ENCODE assay signal across 10 mouse cellular contexts in the genomic region with DNA sequence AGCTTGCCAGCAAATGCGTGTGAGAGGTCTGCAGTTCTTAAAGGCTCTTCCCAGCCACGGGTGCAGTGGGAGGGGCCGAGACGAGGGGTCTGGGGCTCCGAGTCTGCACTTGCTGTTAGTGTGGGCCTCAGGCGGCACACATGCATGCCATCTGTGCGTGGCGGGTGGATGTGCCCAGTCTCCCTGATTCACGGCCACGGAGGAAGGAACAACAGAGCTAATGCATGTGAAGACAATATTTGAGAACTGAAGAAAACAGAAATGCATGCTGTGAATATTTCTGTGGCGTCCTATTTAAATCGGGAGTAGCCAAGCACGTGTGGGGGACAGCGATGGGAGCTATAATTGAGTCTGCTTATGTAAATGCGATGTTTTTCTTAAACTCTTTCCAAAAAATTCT.
DNase-seq lines count a peak whose midpoint lies in the region; ATAC-seq and TF ChIP-seq lines count a peak whose summit lies in the region.
"Had no signal": no experiment of that assay in that cellular context is flagged by ENCODE, and none has a peak within 500 bp of the region (broad histone marks: within the 10 kb centered on the region; RNA-seq: fewer than 3 reads in every experiment).

No protein-coding gene starts in this region.

- H3K27me3 ChIP-seq in hindbrain, embryonic 16.5 days (replicated peaks; ENCODE audit: control insufficient read depth, insufficient read depth, low read length): no peaks in the 10 kb centered on the region
- no peaks in the 10 kb centered on the region for H3K27me3 ChIP-seq in hindbrain, embryonic 12.5 days
- H3K27me3 ChIP-seq in forebrain, embryonic 11.5 days (ENCODE audit: control insufficient read depth, insufficient read depth, low read length): no peaks in the 10 kb centered on the region

- H3K4me1 ChIP-seq in hindbrain, embryonic 16.5 days (ENCODE audit: control insufficient read depth, insufficient read depth, low read depth, low read length): no peaks in the 10 kb centered on the region
- no peaks in the 10 kb centered on the region for H3K4me1 ChIP-seq in hindbrain, embryonic 12.5 days
- no peaks in the 10 kb centered on the region for H3K4me1 ChIP-seq in forebrain, embryonic 11.5 days (replicated peaks; ENCODE audit: control insufficient read depth, insufficient read depth, low read length)

- no peaks in the 10 kb centered on the region for H3K36me3 ChIP-seq in hindbrain, embryonic 16.5 days (ENCODE audit: control insufficient read depth, insufficient read depth, low read length)
- no peaks in the 10 kb centered on the region for H3K36me3 ChIP-seq in hindbrain, embryonic 12.5 days
- H3K36me3 ChIP-seq in forebrain, embryonic 11.5 days (ENCODE audit: control insufficient read depth, insufficient read depth, low read length): no peaks in the 10 kb centered on the region

- no peaks in the 10 kb centered on the region for H3K9me3 ChIP-seq in hindbrain, embryonic 16.5 days (ENCODE audit: control insufficient read depth, low read length)
- no peaks in the 10 kb centered on the region for H3K9me3 ChIP-seq in hindbrain, embryonic 12.5 days (replicated peaks)
- H3K9me3 ChIP-seq in forebrain, embryonic 11.5 days (ENCODE audit: control insufficient read depth, low read length): no peaks in the 10 kb centered on the region

- WGBS in hindbrain, embryonic 16.5 days: 39% methylated on average over 15 of the region's 15 CpGs
- 53% methylated on average over 15 of the region's 15 CpGs for WGBS in hindbrain, embryonic 12.5 days
- WGBS in forebrain, embryonic 11.5 days: 60% methylated on average over 15 of the region's 15 CpGs

- DNase-seq in forebrain, embryonic 11.5 days (ENCODE audit: low spot score): peak; percentile 56
- peak; percentile 52 to 86 for DNase-seq in left cerebral cortex, postnatal 25 days (ENCODE audit: low spot score in 2 of 2)
- peak; percentile 44 for DNase-seq in right cerebral cortex, adult 18-20 months
- DNase-seq in liver: no peak
- DNase-seq in layer of hippocampus, adult 2 months (ENCODE audit: low spot score in 2 of 2): no peak
- no peak for DNase-seq in heart, postnatal 36 days
- DNase-seq: kidney, postnatal 25 days had no signal

- H3K9ac ChIP-seq in hindbrain, embryonic 16.5 days (ENCODE audit: low read depth, low read length): no peak overlapping the region
- H3K9ac ChIP-seq in hindbrain, embryonic 12.5 days: no peak overlapping the region
- H3K9ac ChIP-seq in forebrain, embryonic 11.5 days (ENCODE audit: low read length): no peak overlapping the region

- no peak for TF ChIP-seq CTCF in layer of hippocampus, adult 2 months (conservative IDR thresholded peaks at IDR 0.05)

- intact Hi-C loops in left cerebral cortex, postnatal 25 days (cut with DNase I): loop anchor here (1.0 to 5.0 kb wide), 3 partner anchors 13 to 143 kb away; a partner anchor contains a TSS
- intact Hi-C loops in heart, postnatal 36 days (cut with DNase I): no loop called here

- no peak overlapping the region for H3K27ac ChIP-seq in hindbrain, embryonic 16.5 days (ENCODE audit: low read depth, low read length)
- no peak overlapping the region for H3K27ac ChIP-seq in hindbrain, embryonic 12.5 days
- H3K27ac ChIP-seq in forebrain, embryonic 11.5 days (ENCODE audit: low read depth, low read length): no peak overlapping the region
- H3K27ac ChIP-seq in layer of hippocampus, adult 2 months: no peak overlapping the region

- H3K4me2 ChIP-seq in hindbrain, embryonic 16.5 days (ENCODE audit: low read length): no peak overlapping the region
- no peak overlapping the region for H3K4me2 ChIP-seq in hindbrain, embryonic 12.5 days (replicated peaks)
- H3K4me2 ChIP-seq in forebrain, embryonic 11.5 days (ENCODE audit: low read depth, low read length, severe bottlenecking): no peak overlapping the region
- H3K4me2 ChIP-seq: heart, embryonic 11.5 days had no signal

- ATAC-seq in hindbrain, embryonic 16.5 days: 0 out of 2 replicates have a peak, but pooled peaks have one; percentile 48
- ATAC-seq in hindbrain, embryonic 12.5 days (ENCODE audit: low FRiP score): no peak
- ATAC-seq in forebrain, embryonic 11.5 days (replicated peaks; ENCODE audit: low FRiP score): no peak

- no peak overlapping the region for H3K4me3 ChIP-seq in hindbrain, embryonic 16.5 days (ENCODE audit: low read length)
- H3K4me3 ChIP-seq in hindbrain, embryonic 12.5 days: no peak overlapping the region
- no peak overlapping the region for H3K4me3 ChIP-seq in forebrain, embryonic 11.5 days (ENCODE audit: low read depth, low read length)
- H3K4me3 ChIP-seq in layer of hippocampus, adult 2 months: no peak overlapping the region; the same call in 1 of the 2 replicates

Comparison
In these comparisons a context has a peak if more than half of its experiments do, and no peak if none do; other contexts are left out.
1. DNase-seq: peak in forebrain, embryonic 11.5 days (single experiment), left cerebral cortex, postnatal 25 days (2 of 2) and right cerebral cortex, adult 18-20 months (single experiment); none in liver (single experiment), layer of hippocampus, adult 2 months (0 of 2) and heart, postnatal 36 days (0 of 2).